Mouse (Mus musculus): ENCODE data around the gene Rab7. TPM values are rescaled to one million over a fixed set of nuclear protein-coding genes. Genes with fewer than 3 reads are reported as not detected.
"Not testable (repeated sequence)": the region's sequence is repeated elsewhere in the genome, so short reads cannot be mapped to it uniquely, and the experiment has no call there.

Rab7 gene
- total RNA-seq, 2 experiments from 2014 or later = 295 to 343 TPM

DNA sequence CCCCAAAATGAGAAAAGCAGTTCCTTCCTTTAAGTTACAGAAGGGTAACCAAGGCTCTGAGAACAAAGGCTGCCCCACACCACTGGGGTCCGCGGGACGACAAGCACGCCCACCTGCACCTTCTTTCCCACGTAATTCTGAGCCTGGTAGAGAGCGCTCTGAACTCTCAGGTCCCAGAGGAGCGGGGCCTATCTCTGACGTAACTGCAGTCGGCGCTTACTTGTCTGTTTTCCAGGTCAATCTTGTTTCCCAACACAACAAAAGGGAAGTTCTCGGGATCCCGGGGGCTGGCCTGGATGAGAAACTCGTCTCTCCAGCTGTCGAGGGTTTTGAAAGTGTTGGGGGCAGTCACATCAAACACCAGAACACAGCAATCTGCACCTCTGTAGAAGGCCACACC, 40.3 kb downstream of the Rab7 start:
- DNase-seq (ENCODE audit: low spot score in 2 of 2) = not testable (repeated sequence)

DNA sequence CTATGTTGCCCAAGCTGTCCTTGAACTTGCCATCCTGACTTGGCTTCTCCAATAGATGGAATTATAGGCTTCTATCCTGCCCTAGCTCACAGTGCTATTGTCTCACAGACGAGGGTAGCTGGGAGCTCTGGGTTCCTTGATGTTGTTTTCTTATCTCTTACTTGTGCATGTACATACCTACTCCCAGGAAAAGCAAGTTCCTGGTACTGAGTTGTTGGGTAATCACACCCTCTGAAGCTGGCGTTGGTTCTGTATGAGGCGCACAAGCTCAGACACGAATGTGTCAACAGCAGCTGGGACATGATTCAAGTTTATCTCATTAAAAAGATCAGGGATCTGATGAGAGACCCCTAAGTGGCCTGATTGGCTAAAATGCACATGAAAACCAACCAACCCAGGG, 41.6 kb downstream of the Rab7 start:
- no peak for DNase-seq (ENCODE audit: low spot score in 2 of 2)

DNA sequence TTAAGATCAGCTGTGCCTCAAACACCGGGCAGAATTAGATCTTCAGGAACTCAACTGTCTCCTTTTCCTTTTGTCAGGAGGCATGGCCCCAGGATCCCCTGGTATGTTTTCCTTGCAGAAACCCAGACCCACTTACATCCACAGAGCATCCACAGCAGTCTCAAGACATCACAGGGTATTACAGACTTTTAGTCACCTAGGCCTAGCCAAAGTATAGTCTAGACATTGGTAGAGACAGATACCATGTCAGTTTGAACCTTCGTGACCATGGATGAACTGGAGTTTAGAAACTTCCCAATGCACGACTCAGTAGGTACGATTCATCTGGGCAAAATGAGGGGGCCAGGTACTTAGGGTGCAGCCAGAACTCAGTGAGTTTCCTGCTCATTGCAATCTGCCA, 46.7 kb downstream of the Rab7 start:
- DNase-seq (ENCODE audit: low spot score in 2 of 2) = no peak

DNA sequence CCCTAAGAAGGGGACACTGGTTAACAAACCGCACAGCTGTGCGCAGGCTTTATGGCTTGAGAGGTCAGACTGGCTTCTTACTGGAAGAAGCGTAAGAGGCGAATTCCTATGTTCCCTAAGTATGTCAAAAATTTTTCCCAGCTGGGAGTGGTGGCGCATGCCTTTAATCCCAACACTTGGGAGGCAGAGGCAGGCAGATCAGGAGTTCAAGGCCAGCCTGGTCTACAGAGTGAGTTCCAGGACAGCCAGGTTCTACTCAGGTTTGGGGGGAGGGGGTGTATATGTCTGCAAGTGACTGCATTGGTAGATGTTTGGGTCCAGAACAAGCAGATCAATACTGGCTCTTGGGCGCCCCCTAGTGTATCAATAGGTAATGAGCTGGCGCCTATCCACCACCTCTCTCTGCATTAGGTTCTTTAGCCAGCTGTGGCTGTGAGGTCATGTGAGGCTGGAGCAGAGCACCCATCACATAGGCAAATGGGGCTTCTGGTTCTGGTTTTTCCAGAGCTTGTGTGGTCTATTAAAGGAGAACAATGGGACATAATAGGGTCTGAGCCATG, 47.3 kb downstream of the Rab7 start:
- peak; percentile 77 to 79 for DNase-seq (ENCODE audit: low spot score in 2 of 2)

DNA sequence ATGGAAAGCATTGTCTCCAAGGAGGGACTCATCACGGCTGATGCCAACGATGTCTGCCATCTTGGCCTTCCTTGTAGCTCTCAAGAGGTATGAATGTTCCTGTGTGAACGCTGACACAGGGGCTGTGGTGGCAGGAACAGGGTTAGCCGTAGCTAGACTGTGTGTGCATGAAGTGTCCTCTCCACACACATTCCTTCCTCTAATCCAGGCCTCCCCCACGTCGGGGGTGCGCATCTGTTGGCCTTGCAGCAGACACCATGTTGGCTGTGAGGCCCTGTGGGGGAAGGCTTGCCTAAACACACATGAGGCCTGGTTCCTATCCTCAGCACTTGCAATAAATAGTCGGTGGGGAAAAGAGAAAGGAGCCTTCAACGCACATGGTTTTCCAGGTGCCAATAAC, 48.5 kb downstream of the Rab7 start:
- DNase-seq (ENCODE audit: low spot score in 2 of 2) = no peak

DNA sequence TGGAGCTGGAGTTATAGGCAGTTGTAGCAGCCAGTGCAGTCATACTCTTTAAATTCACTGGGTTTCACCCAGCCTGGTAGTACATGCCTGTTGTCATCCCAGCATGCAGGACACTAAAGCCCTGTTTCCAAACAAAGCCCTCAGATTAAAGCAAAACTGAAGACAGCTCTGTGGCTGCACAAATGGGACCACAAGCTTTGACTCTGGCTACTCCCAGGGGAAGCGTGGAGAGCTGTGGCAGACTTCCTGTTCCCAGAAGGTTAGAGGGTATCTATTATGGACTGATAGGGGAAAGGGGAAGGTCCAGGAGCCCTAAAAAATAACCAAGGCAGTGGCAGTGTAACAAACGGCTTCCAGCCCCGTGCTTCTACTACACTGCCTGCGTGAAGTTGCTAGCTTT, 49.6 kb downstream of the Rab7 start:
- DNase-seq (ENCODE audit: low spot score in 2 of 2) = no peak

DNA sequence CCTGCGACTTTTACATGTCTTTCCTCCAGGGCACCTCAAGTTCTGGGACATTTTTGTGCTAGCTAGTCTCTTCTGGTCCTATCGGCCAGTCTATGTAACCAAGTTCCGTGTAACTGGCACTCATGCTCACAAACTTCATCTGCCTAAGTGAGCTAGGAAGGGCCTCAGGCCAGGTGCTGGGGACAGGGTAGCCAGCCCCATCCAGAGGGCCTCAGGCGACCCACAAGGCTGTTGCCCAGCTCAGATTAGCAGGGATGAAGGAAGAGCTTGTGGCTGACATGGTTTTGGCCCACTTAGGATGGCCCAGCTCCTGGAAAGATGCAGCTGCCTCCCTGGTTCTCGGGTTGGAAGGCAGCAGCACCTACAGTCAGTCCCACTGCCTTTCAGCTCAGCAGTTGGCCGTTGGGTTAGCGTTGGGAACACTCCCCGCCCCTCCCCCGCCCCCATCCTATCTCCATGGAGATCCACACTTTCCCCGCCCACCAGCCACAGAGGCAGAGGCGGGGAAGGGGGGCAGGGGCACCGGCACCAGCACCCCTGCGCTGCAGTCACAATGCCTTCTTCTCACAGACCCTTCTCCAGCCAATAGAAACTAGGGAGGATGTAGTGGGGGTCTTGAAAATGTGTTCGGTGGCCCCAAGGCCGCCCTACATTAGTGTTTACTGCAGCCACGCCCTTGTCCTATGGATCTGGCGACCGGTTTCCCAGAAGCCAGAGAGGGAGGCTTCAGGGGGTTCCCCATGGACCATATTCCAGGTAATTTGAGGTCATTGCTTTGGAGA, 51.1 kb downstream of the Rab7 start:
- DNase-seq (ENCODE audit: low spot score in 2 of 2) = no peak

DNA sequence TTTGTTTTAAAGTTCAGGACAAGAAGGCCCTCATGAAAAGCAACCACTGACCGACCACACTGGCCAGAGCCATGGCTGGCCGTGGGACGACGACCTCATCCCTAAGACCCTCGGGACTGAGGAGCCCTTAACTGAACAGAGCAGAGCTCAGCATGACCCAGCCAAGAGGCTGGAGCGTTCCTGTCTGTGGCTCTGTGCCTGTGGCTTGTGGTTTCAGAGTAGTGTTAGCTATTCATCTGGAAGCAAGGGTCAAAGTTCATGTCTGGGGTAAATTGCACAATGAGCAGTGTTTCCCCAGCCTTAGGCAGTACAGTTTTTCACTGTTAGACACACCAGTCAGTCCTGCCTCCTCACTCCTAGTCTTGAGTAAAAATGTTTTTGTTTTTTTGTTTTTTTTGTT, 52.3 kb downstream of the Rab7 start:
- peak in 1 of 2 experiments; percentile 30 for DNase-seq (ENCODE audit: low spot score in 2 of 2)

DNA sequence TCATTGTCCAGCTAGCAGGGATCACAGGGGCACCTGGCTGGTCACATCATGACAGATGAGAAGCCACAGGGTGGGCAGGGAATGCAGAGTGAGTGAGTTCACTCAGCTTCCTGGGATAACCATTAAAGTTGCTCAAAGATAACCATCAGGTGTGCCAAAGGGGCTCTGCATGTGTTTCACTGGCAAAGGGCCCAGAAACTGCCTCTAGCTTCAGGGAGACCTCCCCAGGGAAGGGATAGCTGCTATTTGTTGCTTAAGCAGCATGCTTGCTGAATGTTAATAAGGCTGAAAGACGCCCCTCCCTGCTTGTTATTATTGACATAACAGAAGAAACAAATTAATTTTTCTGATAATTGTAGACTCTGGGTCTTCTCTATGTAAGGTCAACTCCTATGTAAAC, 53.2 kb downstream of the Rab7 start:
- DNase-seq (ENCODE audit: low spot score in 2 of 2) = no peak

DNA sequence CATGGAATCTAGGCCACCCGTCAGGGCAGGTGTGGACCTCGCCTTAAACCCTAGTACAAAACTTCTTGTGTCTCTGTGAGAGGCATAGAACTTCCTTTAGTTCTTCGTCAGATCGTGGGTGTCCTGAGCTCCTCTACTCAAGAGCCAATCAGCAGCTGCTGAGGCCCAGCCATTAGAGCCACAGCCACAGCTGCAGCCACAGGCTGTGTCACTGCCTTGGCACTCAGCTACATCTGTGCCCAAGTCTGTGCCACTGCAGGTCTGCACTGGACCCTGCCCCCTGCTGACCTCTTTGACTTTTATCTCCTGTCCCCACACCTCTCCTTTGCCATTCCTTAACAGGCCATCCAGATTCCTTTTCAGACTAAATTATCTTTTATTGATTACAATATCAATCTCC, 53.9 kb downstream of the Rab7 start:
- no peak for DNase-seq (ENCODE audit: low spot score in 2 of 2)

DNA sequence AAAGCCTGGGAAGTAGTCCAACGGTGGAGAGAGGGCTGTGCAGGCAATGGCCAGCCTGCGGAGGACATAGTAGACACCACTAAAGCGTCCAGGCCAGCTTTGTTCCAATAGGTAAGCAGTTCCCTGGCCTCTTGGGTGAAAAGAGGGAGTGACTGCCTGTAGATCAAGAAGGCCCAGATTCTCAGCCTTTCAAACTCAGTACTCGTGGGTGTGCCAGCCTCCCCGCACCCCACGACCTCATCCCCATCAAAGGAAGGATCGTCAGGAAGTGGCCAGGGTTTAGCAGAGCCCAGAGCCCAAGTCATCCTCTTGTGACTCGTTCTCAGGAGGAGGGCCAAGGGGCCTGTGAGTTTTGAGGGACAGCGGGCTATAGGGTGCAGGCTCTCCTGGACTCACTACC, 62.6 kb downstream of the Rab7 start:
- DNase-seq (ENCODE audit: low spot score in 2 of 2) = no peak

DNA sequence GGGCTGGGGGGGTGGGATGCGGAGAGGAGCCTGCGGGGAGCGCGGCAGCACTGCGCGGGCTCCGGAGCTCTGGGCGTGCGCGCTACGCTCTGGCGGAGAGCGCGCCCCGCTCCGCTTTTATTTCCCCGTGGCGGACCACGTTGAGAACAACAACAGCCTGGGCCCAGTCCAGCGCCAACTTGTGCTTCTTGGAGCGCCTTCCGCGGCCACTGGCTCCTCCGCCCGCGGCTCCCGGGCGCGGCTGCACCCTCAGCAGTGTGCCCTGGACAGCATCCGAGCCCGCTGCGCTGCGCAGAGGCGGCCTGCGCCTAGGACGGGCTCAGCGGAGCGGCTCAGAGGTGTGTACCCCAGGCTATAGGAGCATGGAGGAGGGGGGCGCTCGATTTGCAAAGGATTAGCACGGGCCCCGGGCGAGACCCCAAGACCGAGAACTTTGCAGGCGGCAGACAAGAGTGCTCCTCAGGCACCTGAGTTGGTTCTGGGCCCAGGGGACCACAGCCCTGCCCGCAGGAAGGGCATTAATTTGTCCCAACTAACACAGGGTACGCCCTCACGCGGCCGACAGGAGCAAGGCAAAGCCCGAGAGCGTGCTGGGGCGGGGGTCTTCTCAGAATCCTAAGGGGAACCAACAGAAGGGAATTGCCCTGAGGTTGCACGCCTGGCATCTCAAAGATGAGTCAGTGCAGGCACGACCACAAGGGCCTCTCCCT, 63.4 kb downstream of the Rab7 start, which contains the start of gene H1fx:
H1fx (minus strand) TSS at position 91 of the 710 bp plus-strand sequence.
- DNase-seq (ENCODE audit: low spot score in 2 of 2) = peak; percentile 41 to 52

DNA sequence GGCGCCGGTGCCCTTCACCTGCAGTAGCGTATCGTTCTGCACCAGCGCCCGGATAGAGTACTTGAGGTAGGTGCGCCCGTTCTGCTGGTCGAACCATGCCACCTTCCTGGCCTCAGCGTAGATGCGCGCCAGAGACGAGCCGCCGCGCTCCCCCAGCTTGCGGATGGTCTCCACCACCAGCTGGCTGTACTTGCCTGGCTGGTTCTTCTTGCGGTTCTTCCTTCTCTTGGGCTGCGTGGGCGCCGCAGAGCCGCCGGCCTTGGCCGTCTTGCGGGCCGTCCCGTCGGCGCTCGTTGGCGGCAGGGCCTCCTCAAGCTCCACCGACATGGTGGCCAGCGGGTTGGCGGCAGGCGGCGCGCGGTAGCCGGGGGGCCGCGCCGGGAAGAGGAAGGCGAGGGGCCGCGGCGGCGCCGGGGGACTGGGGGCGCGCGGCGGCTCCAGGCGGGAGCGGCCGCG, 64.0 kb downstream of the Rab7 start:
- no peak for DNase-seq (ENCODE audit: low spot score in 2 of 2)

DNA sequence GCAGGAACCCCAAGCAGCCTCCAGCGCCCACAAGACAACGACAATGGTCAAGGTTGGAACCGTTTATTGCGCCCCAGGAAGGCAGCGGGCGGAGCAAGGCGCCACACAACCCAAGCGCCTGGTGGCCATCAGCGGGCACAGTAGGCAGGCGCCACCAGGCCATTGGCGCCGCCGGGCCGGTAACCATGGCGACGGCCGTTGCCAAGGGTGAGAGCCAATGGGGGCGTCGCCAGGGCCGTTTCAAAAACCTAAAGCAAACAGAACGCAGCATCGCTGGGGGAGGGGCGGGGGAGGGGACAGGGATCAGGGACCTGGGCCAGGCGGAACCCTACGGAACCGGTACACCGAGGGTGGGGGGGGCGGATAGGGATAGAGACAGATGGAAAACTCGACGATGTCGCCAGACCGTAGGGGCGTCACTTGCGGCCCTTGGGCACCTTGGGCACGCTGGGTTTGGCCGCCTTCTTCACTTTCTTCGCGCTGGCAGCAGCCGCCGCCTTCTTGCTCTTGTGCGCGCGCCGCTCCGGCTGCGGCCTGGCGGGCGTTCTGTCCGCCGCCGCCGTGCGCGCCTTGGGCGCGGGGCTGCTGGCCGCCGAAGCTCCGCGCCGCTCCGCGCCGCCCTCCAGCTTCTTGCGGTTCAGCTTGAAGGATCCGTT, 64.6 kb downstream of the Rab7 start:
- peak; percentile 57 to 69 for DNase-seq (ENCODE audit: low spot score in 2 of 2)

DNA sequence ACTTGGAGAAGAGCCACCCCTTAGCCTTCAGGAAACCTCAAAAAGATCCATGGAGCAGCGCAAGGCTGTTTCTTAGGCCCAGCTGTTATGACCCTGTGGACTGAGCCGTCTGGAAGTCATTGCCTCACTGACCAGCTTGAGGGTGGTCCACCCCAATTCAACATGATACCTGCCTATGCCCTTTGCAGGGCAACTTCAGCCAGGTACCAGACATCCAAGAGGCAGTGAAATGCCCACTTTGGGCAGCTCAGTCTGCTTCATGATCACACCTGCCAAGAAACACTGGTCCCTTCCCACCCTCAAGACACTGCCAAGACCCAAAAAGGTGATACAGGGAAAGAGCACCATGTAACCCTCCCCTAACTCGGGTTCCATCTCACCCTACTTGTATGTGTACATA, 65.3 kb downstream of the Rab7 start:
- no peak for DNase-seq (ENCODE audit: low spot score in 2 of 2)

DNA sequence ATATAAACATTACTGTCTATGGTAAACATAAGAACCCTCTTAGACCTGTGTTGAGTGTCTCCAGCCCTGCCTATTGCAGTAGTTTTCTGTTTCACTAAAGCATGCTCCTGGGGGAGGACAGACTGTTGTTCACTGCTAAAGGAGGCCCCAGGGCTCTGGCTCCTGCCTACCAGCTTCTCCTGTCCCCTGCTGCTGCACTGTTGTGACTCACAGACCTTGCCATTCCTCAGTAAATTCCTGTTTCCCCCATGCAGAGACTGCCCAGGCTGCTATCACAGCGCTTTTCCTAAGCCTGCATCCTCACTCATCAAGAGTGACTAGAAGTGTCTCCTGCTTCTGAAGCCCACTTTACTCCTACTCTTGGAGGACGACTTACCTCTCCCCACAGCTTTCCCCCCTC, 75.0 kb downstream of the Rab7 start:
- DNase-seq (ENCODE audit: low spot score in 2 of 2) = no peak

DNA sequence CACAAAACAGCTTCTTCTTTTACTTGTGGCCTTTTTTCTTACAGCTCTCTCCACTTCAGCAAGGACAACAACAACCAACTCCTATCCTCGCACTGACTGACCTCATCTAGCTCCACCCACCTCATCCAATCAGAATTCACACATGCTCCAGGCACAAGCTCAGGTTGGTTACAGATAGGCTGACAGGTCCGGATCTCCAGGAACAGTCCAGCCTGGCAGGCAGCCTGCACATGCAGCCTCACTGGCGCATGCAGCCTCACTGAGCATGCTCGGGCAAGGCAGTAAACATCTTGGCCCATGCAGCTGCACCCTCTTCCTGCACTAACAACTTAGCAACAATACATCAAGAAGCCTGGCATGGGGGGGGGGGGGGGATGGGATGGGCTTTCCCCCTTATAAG, 82.6 kb downstream of the Rab7 start:
- not testable (repeated sequence) for DNase-seq (ENCODE audit: low spot score in 2 of 2)

Data from adrenal gland, adult 18-20 months (tissue).